Mouse (Mus musculus) forebrain, embryonic 11.5 days (tissue): Measurements from ENCODE around the gene Ulk4. TPM values are rescaled to one million over a fixed set of nuclear protein-coding genes. Genes with fewer than 3 reads are reported as not detected.
"Not testable (repeated sequence)": the region's sequence is repeated elsewhere in the genome, so short reads cannot be mapped to it uniquely, and the experiment has no call there.

ENCODE experiments used
- ATAC-seq: fragments of 200-750 bp; cut with Nextera tagmentation; replicated peaks from 2 replicates; pipeline ENCODE4 v1.8.0; 2017; ENCODE audit warnings: moderate TSS enrichment; ENCODE audit not compliant: low FRiP score
- DNase-seq: peaks from one replicate; pipeline ENCODE4 v3.0.0-alpha.2; 2017; ENCODE audit warnings: low spot score
- H3K27ac ChIP-seq: fragments of 300-500 bp; sonication (generic); 2 replicates; pipeline ENCODE4 v1.5.1; 2014; ENCODE audit warnings: low read depth, low read length
- H3K27me3 ChIP-seq: fragments of 300-500 bp; sonication (generic); 2 replicates; pipeline ENCODE4 v1.6.1; 2014; ENCODE audit warnings: mild to moderate bottlenecking, low read length, mixed read lengths; ENCODE audit not compliant: control insufficient read depth, insufficient read depth
- H3K36me3 ChIP-seq: fragments of 300-500 bp; sonication (generic); 2 replicates; pipeline ENCODE4 v1.6.1; 2014; ENCODE audit warnings: mild to moderate bottlenecking, low read length, moderate library complexity, mixed read lengths; ENCODE audit not compliant: control insufficient read depth, insufficient read depth
- H3K4me1 ChIP-seq: fragments of 300-500 bp; sonication (generic); replicated peaks from 2 replicates; pipeline ENCODE4 v1.6.1; 2014; ENCODE audit warnings: low read length, mixed read lengths; ENCODE audit not compliant: control insufficient read depth, insufficient read depth
- H3K4me2 ChIP-seq: fragments of 300-500 bp; sonication (generic); 2 replicates; pipeline ENCODE4 v1.6.1; 2014; ENCODE audit warnings: low read depth, mild to moderate bottlenecking, low read length, moderate library complexity, mixed read lengths; ENCODE audit not compliant: severe bottlenecking
- H3K4me3 ChIP-seq: fragments of 300-500 bp; sonication (generic); 2 replicates; pipeline ENCODE4 v1.5.1; 2014; ENCODE audit warnings: low read depth, low read length
- H3K9ac ChIP-seq: fragments of 300-500 bp; sonication (generic); 2 replicates; pipeline ENCODE4 v1.6.1; 2014; ENCODE audit warnings: low read length
- H3K9me3 ChIP-seq: fragments of 300-500 bp; sonication (generic); 2 replicates; pipeline ENCODE4 v1.6.1; 2016; ENCODE audit warnings: low read length, mixed read lengths; ENCODE audit not compliant: control insufficient read depth
- WGBS: fragments of 180-500 bp; shearing (Covaris S2); extraction: QIAGEN DNeasy Blood & Tissue Kit; methylation state at CpG from one replicate; pipeline ENCODE4 v1.1.7; 2014; 5-methylcytosine and 5-hydroxymethylcytosine counted together
- polyA plus RNA-seq: library from polyadenylated mRNA; unstranded; fragments of >200 nt; fragmentation: Nextera tagmentation; extraction: Ambion mirVana; gene quantifications from 2 replicates; pipeline ENCODE4 v1.2.1, GENCODE M21; 2014

The Ulk4 gene
- polyA plus RNA-seq, 1 experiment from 2014 or later = 163 TPM

GRCm38 (mm10) chr9:120919130-120919529, 357.9 kb downstream of the Ulk4 start:
- Histone ChIP-seq H3K27me3 (no peaks in the 10 kb centered on the region), H3K36me3 (no peaks in the 10 kb centered on the region), H3K9me3 (no peaks in the 10 kb centered on the region; the same call in 1 of the 2 replicates), H3K27ac (no peak overlapping the region), H3K4me1 (no peaks in the 10 kb centered on the region), H3K9ac (no peak overlapping the region), H3K4me2 (no peak overlapping the region), H3K4me3 (no peak overlapping the region)
- ATAC-seq = no peak
- WGBS = 77% methylated on average over 5 of the region's 5 CpGs
- no peak for DNase-seq

GRCm38 (mm10) chr9:120918642-120919041, 358.4 kb downstream of the Ulk4 start:
- ATAC-seq (no peak), DNase-seq (no peak)
- H3K27ac ChIP-seq = no peak overlapping the region
- H3K36me3 ChIP-seq = no peaks in the 10 kb centered on the region
- 61% methylated on average over 6 of the region's 6 CpGs for WGBS
- no peaks in the 10 kb centered on the region; the same call in 1 of the 2 replicates for H3K9me3 ChIP-seq
- H3K9ac ChIP-seq = no peak overlapping the region
- no peak overlapping the region for H3K4me3 ChIP-seq
- no peak overlapping the region for H3K4me2 ChIP-seq
- H3K4me1 ChIP-seq = no peaks in the 10 kb centered on the region
- no peaks in the 10 kb centered on the region for H3K27me3 ChIP-seq

- no peaks in the 10 kb centered on the region for H3K36me3 ChIP-seq
- WGBS = 82% methylated on average over 5 of the region's 5 CpGs
- no peak for DNase-seq
- no peak overlapping the region for H3K27ac ChIP-seq
- ATAC-seq = no peak
- H3K4me2 ChIP-seq = no peak overlapping the region
- H3K4me1 ChIP-seq = no peaks in the 10 kb centered on the region
- H3K27me3 ChIP-seq = no peaks in the 10 kb centered on the region
- H3K4me3 ChIP-seq = no peak overlapping the region
- no peaks in the 10 kb centered on the region; the same call in 1 of the 2 replicates for H3K9me3 ChIP-seq
- no peak overlapping the region for H3K9ac ChIP-seq
Observed at GRCm38 (mm10) chr9:120918211-120918610, 358.8 kb downstream of the Ulk4 start.

GRCm38 (mm10) chr9:120917619-120918018, 359.4 kb downstream of the Ulk4 start:
- H3K27me3 ChIP-seq = not testable (repeated sequence)
- WGBS = 94% methylated on average over 2 of the region's 2 CpGs

GRCm38 (mm10) chr9:120914877-120915459, 362.0 kb downstream of the Ulk4 start:
- Histone ChIP-seq H3K9ac (no peak overlapping the region), H3K36me3 (no peaks in the 10 kb centered on the region), H3K4me3 (no peak overlapping the region), H3K27me3 (no peaks in the 10 kb centered on the region), H3K9me3 (no peaks in the 10 kb centered on the region; the same call in 1 of the 2 replicates), H3K4me2 (no peak overlapping the region), H3K27ac (no peak overlapping the region), H3K4me1 (no peaks in the 10 kb centered on the region)
- WGBS = 90% methylated on average over 14 of the region's 14 CpGs
- ATAC-seq (no peak), DNase-seq (no peak)

More at GRCm38 (mm10) chr9:120917619-120918018, 359.4 kb downstream of the Ulk4 start:
- not testable (repeated sequence) for H3K9ac ChIP-seq, ATAC-seq, DNase-seq, H3K36me3 ChIP-seq, H3K4me2 ChIP-seq, H3K4me3 ChIP-seq, H3K27ac ChIP-seq, H3K9me3 ChIP-seq, H3K4me1 ChIP-seq

GRCm38 (mm10) chr9:120914429-120914828, 362.6 kb downstream of the Ulk4 start:
- Histone ChIP-seq H3K4me3 (no peak overlapping the region), H3K36me3 (no peaks in the 10 kb centered on the region), H3K4me1 (no peaks in the 10 kb centered on the region), H3K27me3 (no peaks in the 10 kb centered on the region), H3K27ac (no peak overlapping the region), H3K9ac (no peak overlapping the region), H3K9me3 (no peaks in the 10 kb centered on the region; the same call in 1 of the 2 replicates), H3K4me2 (no peak overlapping the region)
- no peak for DNase-seq
- no peak for ATAC-seq
- WGBS = 90% methylated on average over 4 of the region's 4 CpGs

GRCm38 (mm10) chr9:120913152-120913551, 363.8 kb downstream of the Ulk4 start:
- no peak for ATAC-seq
- WGBS = 88% methylated on average over 13 of the region's 13 CpGs
- H3K36me3 ChIP-seq = no peaks in the 10 kb centered on the region

GRCm38 (mm10) chr9:120908461-120908860, 368.5 kb downstream of the Ulk4 start:
- H3K27me3 ChIP-seq = no peaks in the 10 kb centered on the region
- no peak overlapping the region for H3K27ac ChIP-seq
- H3K4me1 ChIP-seq = no peaks in the 10 kb centered on the region
- no peak overlapping the region for H3K4me2 ChIP-seq
- no peaks in the 10 kb centered on the region for H3K9me3 ChIP-seq
- DNase-seq = no peak
- 84% methylated on average over 6 of the region's 6 CpGs for WGBS
- H3K9ac ChIP-seq = no peak overlapping the region
- no peak overlapping the region for H3K4me3 ChIP-seq
- no peaks in the 10 kb centered on the region for H3K36me3 ChIP-seq
- ATAC-seq = no peak

More at GRCm38 (mm10) chr9:120913152-120913551, 363.8 kb downstream of the Ulk4 start:
- Histone ChIP-seq H3K4me3 (no peak overlapping the region), H3K27ac (no peak overlapping the region), H3K27me3 (no peaks in the 10 kb centered on the region), H3K4me1 (no peaks in the 10 kb centered on the region), H3K9me3 (no peaks in the 10 kb centered on the region; the same call in 1 of the 2 replicates), H3K9ac (no peak overlapping the region), H3K4me2 (no peak overlapping the region)
- no peak for DNase-seq
